In the genomic region with DNA sequence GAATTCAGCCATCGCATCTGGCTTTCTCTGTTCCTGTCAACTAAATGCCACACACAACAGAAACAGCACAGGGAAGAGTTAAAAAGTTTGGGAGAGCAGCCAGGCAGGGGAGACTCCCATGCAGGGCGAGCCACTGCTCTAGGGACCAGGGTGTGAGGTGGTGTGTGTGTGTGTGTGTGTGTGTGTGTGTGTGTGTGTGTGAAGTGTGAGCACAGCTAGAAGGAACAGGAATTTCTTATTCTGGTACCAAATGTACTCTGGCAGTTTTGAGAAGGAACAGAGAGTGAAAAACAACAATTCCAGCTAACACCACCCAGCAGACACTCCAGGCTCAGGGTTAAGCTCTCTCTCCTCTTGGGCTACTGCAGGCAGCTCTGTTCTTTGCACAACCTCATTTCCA, we compare ENCODE assay signal across 9 mouse cellular contexts.
DNase-seq lines count a peak whose midpoint lies in the region; ATAC-seq and TF ChIP-seq lines count a peak whose summit lies in the region.
"Had no signal": no experiment of that assay in that cellular context is flagged by ENCODE, and none has a peak within 500 bp of the region (broad histone marks: within the 10 kb centered on the region; RNA-seq: fewer than 3 reads in every experiment).

No protein-coding gene starts in this region.

- no peak overlapping the region for H3K27ac ChIP-seq in midbrain, postnatal 0 days (ENCODE audit: low read depth, low read length)
- no peak overlapping the region for H3K27ac ChIP-seq in midbrain, embryonic 13.5 days

- 45% methylated on average over 2 of the region's 2 CpGs for WGBS in midbrain, postnatal 0 days
- 32% methylated on average over 2 of the region's 2 CpGs for WGBS in midbrain, embryonic 13.5 days

- H3K27me3 ChIP-seq in midbrain, postnatal 0 days (ENCODE audit: insufficient read depth, low read length) = no peaks in the 10 kb centered on the region
- no peaks in the 10 kb centered on the region for H3K27me3 ChIP-seq in midbrain, embryonic 13.5 days
- H3K27me3 ChIP-seq: neural tube, embryonic 13.5 days had no signal

- no peak overlapping the region for H3K4me2 ChIP-seq in midbrain, postnatal 0 days (ENCODE audit: low read depth, low read length, poor library complexity, severe bottlenecking)
- H3K4me2 ChIP-seq in midbrain, embryonic 13.5 days (replicated peaks) = no peak overlapping the region
- H3K4me2 ChIP-seq: neural tube, embryonic 13.5 days had no signal

- no peak overlapping the region for H3K9ac ChIP-seq in midbrain, postnatal 0 days (replicated peaks; ENCODE audit: low read length, poor library complexity, severe bottlenecking)
- no peak overlapping the region for H3K9ac ChIP-seq in midbrain, embryonic 13.5 days (replicated peaks)
- H3K9ac ChIP-seq: neural tube, embryonic 13.5 days had no signal

- DNase-seq in adrenal gland, adult (ENCODE audit: inconsistent age in 2 of 2, low spot score in 1 of 2) = peak; percentile 63 to 74
- DNase-seq in adrenal gland, postnatal 25 days = no peak
- DNase-seq in midbrain, postnatal 0 days (ENCODE audit: low spot score) = peak; percentile 57
- DNase-seq in heart, adult 8-10 months (ENCODE audit: low spot score) = peak; percentile 82
- DNase-seq in kidney, postnatal 25 days = peak; percentile 55 to 84
- DNase-seq in right cerebral cortex, postnatal 36 days (ENCODE audit: low spot score in 2 of 2) = peak; percentile 32 to 55
- DNase-seq in thymus, postnatal 10 days (ENCODE audit: low spot score in 2 of 2) = no peak

- ATAC-seq in midbrain, postnatal 0 days (ENCODE audit: low FRiP score) = no peak
- ATAC-seq in midbrain, embryonic 13.5 days = no peak

- H3K9me3 ChIP-seq in midbrain, postnatal 0 days (ENCODE audit: low read length) = no peaks in the 10 kb centered on the region
- no peaks in the 10 kb centered on the region for H3K9me3 ChIP-seq in midbrain, embryonic 13.5 days
- H3K9me3 ChIP-seq: neural tube, embryonic 13.5 days had no signal

- TF ChIP-seq CTCF in midbrain, postnatal 0 days (IDR thresholded peaks at IDR 0.05) = no peak

- H3K4me1 ChIP-seq in midbrain, postnatal 0 days (ENCODE audit: insufficient read depth, low read length) = no peaks in the 10 kb centered on the region
- H3K4me1 ChIP-seq in midbrain, embryonic 13.5 days (replicated peaks) = peaks cover 6% of the 10 kb centered on the region

- H3K36me3 ChIP-seq in midbrain, postnatal 0 days (ENCODE audit: insufficient read depth, low read length) = no peaks in the 10 kb centered on the region
- H3K36me3 ChIP-seq in midbrain, embryonic 13.5 days = 0 out of 2 replicates have a peak, but pooled peaks cover 2% of the 10 kb centered on the region

- no peak overlapping the region for H3K4me3 ChIP-seq in midbrain, postnatal 0 days (ENCODE audit: low read depth, low read length)
- H3K4me3 ChIP-seq in midbrain, embryonic 13.5 days (replicated peaks) = no peak overlapping the region
- H3K4me3 ChIP-seq: neural tube, embryonic 13.5 days had no signal

Comparison
In these comparisons a context has a peak if more than half of its experiments do, and no peak if none do; other contexts are left out.
1. DNase-seq: peak in adrenal gland, adult (2 of 2), midbrain, postnatal 0 days (single experiment), heart, adult 8-10 months (single experiment), kidney, postnatal 25 days (2 of 2) and right cerebral cortex, postnatal 36 days (2 of 2); none in adrenal gland, postnatal 25 days (single experiment) and thymus, postnatal 10 days (0 of 2).